Mouse (Mus musculus) kidney, adult 9 months (tissue): ENCODE results near the gene Hsd3b4.
"Not testable (repeated sequence)": the region's sequence is repeated elsewhere in the genome, so short reads cannot be mapped to it uniquely, and the experiment has no call there.

Experiments
- DNase-seq: peaks from one replicate; pipeline ENCODE4 v3.0.0; 2022

Gene Hsd3b4

DNA sequence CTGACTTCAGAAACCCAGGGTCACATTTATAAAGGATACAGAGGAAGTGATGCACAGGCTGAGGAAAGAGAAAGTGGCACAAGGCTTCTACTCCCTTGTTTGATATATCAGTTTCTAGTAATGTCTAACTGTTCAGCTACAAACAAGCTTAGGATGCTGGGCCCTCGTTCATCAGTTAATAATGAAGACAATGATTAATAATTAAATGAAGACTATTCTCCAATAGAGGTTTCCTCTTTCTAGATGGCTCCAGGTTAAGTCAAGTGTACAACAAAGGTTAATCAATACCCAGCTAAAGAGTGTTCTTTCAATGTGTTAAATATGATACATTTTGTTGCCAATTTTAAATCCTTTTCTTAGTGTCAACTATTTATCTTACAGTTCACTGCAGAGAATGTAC is at the start of gene Hsd3b4:
TSS of gene Hsd3b4 (minus strand) at position 101 of the 400 bp plus-strand sequence.
- DNase-seq, result not testable (repeated sequence)

DNA sequence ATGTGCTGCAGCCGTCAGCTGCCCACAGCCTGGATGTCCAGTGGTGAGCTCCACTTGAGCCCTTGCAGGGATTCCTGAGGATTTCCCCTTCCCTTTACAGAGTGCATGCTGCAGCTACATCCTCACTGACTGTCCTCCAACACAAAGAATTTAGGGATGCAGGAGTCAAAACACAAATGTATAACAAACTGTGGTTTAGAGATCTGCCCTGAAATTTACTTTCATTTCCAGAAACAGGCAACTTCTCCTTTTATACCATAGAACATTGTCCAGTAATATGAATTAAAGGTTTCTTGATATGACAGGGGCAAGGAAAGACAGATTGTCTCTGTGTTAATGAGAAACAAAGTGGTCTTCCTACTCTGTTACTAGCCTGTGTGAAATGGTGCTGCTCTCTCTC is 40.5 kb upstream of the Hsd3b4 start:
- not testable (repeated sequence) for DNase-seq

DNA sequence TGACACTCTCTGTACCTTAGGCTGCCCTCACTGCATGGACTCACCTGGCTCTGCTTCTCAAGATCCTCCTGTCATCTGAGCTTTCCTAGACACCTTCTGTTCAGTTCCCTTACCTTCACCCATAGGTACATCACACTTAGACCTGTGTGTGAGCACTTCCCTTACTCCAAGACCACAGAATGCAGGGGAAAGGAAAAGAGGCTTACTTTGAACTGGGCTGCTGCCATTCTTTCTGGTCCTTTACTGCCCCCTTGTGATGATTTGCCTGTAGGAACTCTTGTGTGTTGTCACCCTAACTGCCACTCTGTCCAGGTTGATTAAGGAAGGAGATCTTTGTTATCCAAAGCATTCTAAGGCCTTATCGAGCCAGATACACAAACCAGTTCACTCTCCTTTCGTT is 39.9 kb upstream of the Hsd3b4 start:
- not testable (repeated sequence) for DNase-seq

DNA sequence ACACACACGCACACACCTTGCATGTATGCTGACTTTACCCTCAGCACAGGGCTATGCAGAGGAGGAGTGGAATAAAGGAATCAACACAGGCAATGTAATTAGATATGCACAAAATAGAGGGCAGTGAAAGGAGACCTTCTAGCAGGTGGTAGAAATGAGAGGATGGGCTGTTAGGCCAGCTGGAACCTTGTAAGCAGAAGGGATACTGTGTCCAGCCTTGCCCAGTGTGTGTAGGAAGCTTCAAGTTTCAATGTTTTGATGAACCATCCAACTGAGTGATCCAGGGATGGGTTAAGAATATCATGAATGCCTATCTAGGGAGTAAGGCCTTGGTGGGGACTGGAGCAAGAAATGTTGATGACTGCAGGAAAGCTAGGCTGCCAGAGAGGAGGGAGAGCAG is 38.2 kb upstream of the Hsd3b4 start:
- not testable (repeated sequence) for DNase-seq

DNA sequence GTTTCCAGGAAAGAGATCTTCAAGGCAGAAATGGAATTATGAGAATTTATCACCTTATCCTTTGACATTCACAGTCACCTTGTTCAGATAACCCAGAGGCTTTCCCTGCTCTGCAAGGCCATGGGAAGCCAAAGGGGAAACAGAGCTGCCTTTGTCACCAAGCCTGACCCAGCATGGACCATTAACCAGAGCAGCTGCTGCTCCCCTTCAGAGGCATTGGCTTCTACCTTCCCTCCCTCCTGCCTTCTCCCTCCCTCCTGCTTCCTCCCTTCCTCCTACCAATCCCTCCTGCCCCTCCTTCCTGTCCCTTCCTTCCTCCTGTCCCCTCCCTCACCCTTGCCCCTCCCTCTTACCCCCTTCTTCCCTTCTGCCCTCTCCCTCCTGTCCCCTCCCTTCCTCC is 37.3 kb upstream of the Hsd3b4 start:
- not testable (repeated sequence) for DNase-seq

DNA sequence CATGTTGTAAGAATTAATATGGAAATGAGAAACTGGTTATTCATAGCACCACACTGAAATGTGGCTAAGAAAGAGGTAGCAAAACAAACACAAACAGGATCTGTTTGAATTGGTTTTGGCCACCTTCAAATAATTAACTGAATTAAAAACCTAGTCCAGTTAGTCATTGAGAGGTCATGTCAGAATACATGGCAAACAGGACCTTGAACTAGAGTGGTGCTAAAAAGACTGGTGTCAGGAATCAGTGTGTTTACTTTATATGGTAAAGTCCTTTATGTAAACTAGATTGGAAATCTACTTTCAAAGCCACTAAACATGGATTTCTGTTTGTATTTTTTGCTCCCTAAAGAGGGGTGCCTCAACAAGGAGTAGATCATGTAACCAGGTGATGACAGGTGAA is 14.7 kb upstream of the Hsd3b4 start:
- DNase-seq, result not testable (repeated sequence)

DNA sequence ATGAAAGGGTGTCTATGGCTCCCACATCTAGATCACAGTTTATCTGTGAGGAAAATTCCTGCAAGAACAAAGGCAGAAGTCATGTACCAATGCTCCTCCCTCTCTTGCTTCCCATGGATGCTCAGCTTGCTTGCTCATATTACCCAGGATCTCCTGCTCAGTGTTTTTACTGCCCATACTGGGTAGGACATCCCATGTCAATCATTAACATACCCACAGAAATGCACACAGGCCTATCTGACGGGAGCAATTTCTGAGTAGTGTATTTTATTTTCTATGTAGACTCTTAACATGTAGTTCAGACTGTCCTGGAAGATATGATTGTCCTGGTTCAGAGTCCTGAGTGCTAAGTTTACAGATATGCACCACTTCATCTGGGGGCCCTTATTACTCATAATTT is 14.2 kb upstream of the Hsd3b4 start:
- not testable (repeated sequence) for DNase-seq

DNA sequence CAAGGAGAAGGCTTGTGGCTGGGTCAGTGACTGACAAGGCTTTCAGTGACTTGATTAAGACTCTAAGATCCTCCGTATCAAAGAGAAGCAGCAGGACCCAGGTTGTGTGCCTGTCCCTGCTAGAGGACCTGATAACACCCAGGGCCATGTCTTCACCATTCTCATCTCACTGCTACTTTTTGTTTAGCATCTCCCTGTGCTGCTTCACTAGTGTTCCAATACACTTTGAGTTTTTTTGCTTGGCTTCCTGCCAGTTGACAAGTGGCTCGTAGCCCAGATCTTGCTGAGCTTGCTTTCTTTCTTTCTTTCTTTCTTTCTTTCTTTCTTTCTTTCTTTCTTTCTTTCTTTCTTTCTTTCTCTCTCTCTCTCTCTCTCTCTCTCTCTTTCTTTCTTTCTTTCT is 12.5 kb upstream of the Hsd3b4 start:
- DNase-seq, result not testable (repeated sequence)

DNA sequence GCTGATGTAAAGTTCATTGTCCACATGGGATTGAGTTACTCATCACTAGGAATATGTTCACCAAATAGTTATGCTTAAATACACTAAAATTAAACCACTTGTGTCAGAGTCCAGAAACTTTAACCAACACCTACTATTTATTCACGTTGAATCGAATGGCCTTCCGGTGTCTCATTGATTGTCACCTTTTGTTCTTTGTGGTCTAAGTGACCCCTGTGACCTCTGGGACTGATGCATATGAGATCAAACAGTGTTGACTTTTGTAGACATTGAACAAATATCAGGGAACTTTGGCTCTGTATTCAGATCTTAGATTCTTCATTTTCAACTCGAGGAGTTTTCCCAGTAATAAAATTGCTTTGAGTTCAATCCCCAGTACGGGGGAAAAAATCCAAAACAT is 3.1 kb downstream of the Hsd3b4 start:
- DNase-seq, result not testable (repeated sequence)

DNA sequence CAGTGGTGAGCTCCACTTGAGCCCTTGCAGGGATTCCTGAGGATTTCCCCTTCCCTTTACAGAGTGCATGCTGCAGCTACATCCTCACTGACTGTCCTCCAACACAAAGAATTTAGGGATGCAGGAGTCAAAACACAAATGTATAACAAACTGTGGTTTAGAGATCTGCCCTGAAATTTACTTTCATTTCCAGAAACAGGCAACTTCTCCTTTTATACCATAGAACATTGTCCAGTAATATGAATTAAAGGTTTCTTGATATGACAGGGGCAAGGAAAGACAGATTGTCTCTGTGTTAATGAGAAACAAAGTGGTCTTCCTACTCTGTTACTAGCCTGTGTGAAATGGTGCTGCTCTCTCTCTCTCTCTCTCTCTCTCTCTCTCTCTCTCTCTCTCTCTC is 12.9 kb downstream of the Hsd3b4 start:
- not testable (repeated sequence) for DNase-seq

DNA sequence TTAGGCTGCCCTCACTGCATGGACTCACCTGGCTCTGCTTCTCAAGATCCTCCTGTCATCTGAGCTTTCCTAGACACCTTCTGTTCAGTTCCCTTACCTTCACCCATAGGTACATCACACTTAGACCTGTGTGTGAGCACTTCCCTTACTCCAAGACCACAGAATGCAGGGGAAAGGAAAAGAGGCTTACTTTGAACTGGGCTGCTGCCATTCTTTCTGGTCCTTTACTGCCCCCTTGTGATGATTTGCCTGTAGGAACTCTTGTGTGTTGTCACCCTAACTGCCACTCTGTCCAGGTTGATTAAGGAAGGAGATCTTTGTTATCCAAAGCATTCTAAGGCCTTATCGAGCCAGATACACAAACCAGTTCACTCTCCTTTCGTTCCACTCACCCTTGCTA is 13.6 kb downstream of the Hsd3b4 start:
- DNase-seq, result not testable (repeated sequence)

DNA sequence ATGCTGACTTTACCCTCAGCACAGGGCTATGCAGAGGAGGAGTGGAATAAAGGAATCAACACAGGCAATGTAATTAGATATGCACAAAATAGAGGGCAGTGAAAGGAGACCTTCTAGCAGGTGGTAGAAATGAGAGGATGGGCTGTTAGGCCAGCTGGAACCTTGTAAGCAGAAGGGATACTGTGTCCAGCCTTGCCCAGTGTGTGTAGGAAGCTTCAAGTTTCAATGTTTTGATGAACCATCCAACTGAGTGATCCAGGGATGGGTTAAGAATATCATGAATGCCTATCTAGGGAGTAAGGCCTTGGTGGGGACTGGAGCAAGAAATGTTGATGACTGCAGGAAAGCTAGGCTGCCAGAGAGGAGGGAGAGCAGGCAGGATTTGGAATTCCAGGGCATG is 15.3 kb downstream of the Hsd3b4 start:
- DNase-seq, result not testable (repeated sequence)

DNA sequence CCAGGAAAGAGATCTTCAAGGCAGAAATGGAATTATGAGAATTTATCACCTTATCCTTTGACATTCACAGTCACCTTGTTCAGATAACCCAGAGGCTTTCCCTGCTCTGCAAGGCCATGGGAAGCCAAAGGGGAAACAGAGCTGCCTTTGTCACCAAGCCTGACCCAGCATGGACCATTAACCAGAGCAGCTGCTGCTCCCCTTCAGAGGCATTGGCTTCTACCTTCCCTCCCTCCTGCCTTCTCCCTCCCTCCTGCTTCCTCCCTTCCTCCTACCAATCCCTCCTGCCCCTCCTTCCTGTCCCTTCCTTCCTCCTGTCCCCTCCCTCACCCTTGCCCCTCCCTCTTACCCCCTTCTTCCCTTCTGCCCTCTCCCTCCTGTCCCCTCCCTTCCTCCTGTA is 16.1 kb downstream of the Hsd3b4 start:
- not testable (repeated sequence) for DNase-seq

DNA sequence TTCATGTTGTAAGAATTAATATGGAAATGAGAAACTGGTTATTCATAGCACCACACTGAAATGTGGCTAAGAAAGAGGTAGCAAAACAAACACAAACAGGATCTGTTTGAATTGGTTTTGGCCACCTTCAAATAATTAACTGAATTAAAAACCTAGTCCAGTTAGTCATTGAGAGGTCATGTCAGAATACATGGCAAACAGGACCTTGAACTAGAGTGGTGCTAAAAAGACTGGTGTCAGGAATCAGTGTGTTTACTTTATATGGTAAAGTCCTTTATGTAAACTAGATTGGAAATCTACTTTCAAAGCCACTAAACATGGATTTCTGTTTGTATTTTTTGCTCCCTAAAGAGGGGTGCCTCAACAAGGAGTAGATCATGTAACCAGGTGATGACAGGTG is 38.8 kb downstream of the Hsd3b4 start:
- not testable (repeated sequence) for DNase-seq

DNA sequence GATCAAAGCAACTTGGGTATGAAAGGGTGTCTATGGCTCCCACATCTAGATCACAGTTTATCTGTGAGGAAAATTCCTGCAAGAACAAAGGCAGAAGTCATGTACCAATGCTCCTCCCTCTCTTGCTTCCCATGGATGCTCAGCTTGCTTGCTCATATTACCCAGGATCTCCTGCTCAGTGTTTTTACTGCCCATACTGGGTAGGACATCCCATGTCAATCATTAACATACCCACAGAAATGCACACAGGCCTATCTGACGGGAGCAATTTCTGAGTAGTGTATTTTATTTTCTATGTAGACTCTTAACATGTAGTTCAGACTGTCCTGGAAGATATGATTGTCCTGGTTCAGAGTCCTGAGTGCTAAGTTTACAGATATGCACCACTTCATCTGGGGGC is 39.3 kb downstream of the Hsd3b4 start:
- DNase-seq, result not testable (repeated sequence)

DNA sequence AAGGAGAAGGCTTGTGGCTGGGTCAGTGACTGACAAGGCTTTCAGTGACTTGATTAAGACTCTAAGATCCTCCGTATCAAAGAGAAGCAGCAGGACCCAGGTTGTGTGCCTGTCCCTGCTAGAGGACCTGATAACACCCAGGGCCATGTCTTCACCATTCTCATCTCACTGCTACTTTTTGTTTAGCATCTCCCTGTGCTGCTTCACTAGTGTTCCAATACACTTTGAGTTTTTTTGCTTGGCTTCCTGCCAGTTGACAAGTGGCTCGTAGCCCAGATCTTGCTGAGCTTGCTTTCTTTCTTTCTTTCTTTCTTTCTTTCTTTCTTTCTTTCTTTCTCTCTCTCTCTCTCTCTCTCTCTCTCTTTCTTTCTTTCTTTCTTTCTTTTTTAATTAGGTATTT is 41.0 kb downstream of the Hsd3b4 start:
- DNase-seq, result not testable (repeated sequence)

DNA sequence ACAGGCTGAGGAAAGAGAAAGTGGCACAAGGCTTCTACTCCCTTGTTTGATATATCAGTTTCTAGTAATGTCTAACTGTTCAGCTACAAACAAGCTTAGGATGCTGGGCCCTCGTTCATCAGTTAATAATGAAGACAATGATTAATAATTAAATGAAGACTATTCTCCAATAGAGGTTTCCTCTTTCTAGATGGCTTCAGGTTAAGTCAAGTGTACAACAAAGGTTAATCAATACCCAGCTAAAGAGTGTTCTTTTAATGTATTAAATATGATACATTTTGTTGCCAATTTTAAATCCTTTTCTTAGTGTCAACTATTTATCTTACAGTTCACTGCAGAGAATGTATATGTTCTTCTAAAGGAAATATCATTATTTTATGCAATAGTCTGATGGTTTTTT is 53.3 kb downstream of the Hsd3b4 start, which contains the start of gene Gm4450:
TSS of gene Gm4450 (minus strand) at position 101 of the 400 bp plus-strand sequence.
- not testable (repeated sequence) for DNase-seq

DNA sequence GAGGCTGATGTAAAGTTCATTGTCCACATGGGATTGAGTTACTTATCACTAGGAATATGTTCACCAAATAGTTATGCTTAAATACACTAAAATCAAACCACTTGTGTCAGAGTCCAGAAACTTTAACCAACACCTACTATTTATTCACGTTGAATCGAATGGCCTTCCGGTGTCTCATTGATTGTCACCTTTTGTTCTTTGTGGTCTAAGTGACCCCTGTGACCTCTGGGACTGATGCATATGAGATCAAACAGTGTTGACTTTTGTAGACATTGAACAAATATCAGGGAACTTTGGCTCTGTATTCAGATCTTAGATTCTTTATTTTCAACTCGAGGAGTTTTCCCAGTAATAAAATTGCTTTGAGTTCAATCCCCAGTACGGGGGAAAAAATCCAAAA is 56.5 kb downstream of the Hsd3b4 start:
- DNase-seq, result not testable (repeated sequence)
